Mouse (Mus musculus): ENCODE measurements around the gene Ccdc155.

Ccdc155 gene

GRCm38 (mm10) chr7:45204380-45205143 is at the start of gene Ccdc155:
Ccdc155 (minus strand) TSS chr7:45204892.
- DNase-seq: peak; percentile 99

- no peak for DNase-seq
Measured at GRCm38 (mm10) chr7:45253806-45254205, 49.1 kb upstream of the Ccdc155 start.

- DNase-seq: no peak
Measured at GRCm38 (mm10) chr7:45247666-45248065, 43.0 kb upstream of the Ccdc155 start.

DNA sequence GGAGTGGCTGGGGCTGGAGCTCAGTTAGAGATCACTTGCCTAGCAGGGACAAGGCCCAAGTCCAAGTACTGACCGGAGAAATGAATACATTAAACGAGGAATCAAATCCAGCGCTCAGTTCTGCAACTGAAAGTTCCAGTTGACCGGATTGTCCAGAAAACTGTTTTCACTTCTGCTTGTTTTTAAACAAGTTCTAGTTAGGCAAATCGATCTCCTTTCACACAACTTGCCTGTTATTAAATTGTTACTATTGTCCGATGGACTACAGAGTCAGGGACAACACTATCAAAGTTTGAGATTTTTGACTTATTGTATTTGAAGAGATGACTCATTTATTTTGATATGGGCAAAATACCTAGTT is 36.7 kb upstream of the Ccdc155 start:
- DNase-seq: no peak

DNA sequence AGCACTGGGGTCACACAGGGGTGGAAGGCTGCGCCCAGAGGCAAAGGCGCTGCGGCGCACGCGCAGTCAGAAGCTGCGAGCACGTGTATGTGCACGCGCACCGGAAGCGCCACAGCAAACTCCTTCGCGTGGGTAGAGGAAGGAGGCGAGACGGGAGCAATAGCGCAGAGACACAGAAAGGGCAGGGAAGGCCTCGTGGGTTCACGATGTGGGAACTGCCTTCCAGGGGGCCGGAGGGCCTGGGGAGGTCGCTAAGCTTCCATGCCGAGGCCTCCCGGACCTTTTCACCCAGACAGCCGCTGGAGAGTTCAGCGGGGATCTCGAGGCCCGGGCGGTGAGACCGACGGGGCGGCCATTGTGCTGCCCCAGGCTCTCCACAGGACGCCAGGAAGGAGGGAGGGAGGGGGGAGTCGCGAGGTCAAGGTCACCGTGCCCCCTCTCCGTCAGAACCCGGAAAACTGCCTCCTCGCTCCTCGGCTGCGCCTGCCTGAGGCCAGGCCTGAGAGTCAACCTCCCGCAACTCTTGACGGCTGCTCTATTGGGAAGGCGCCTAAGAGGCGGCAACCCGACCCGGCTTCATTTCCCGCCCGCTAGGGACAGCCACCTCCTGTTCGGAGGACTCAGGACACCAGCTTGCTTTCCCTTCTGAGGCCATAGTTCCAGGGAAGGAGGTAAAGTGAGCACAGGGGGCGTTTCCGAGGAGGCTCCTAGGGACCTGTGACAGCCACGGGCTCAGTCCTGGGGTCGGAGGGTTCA is 36.1 kb upstream of the Ccdc155 start, which contains the start of gene Slc6a16:
Gene Slc6a16, plus strand, starts transcription at position 453 of the 756 bp plus-strand sequence.
- peak; percentile 80 for DNase-seq

DNA sequence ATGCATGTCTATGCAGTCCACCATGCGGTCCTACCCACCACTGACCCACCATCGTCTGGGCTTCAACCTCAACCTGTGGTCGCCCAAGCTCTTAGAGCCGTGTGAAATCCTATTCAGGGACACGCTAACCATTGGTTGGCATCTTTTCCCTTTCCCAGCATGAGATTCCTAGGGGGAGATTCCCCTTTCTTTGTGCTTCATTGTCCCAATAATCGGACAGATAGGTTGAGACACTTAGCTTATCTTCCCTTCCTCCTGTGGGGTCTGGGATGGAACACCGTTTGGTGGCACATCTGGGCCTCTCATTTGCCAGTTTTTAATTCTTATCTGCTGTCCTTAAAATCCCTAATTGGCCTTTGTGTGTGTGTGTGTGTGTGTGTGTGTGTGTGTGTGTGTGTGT is 35.4 kb upstream of the Ccdc155 start:
- DNase-seq: no peak

- DNase-seq: no peak
Measured at GRCm38 (mm10) chr7:45238723-45239496, 34.2 kb upstream of the Ccdc155 start, which contains the start of gene Cd37. Cd37 (minus strand) TSS chr7:45239115.

GRCm38 (mm10) chr7:45237747-45238699 is 33.3 kb upstream of the Ccdc155 start:
- no peak for DNase-seq

GRCm38 (mm10) chr7:45235656-45236180 is 31.0 kb upstream of the Ccdc155 start:
- DNase-seq: no peak

- peak; percentile 87 for DNase-seq
Measured at GRCm38 (mm10) chr7:45234922-45235571, 30.4 kb upstream of the Ccdc155 start.

GRCm38 (mm10) chr7:45234333-45234841 is 29.7 kb upstream of the Ccdc155 start:
- no peak for DNase-seq

- no peak for DNase-seq
Measured at GRCm38 (mm10) chr7:45233580-45234332, 29.1 kb upstream of the Ccdc155 start.

DNA sequence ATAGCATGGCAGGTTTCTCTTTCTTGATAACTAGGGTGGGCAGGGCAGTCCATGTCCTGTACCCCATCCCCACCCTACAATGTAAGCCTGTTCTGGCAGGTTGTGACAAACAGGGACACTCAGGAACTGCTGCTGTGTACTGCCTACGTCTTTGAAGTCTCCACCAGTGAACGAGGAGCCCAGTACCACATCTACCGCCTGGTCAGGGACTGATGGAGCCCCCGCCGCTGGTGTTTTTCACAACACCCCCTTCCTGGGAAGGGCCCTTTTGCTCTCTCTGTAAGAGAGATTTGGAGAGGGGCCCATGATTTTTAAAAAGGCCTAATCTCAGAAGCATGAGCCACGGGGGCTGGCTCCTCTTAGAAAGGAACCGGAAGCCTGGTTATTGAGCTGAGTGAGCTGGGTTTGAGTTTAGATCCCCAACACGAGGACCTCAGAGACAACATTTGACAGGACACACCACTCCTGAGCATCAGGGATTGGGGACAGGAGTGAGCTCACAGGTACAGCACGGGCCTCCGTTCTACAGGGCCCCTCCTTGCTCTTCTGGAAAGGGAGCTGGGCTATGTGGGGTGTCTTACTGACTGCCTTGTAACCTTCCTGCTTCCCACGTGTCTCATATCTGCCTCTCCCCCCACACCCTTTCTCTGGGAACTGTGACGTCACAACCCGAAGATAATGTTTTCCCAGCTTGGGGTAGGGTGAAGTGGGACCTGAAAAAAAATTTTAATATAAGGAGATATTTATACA is 28.2 kb upstream of the Ccdc155 start:
- DNase-seq: no peak

DNA sequence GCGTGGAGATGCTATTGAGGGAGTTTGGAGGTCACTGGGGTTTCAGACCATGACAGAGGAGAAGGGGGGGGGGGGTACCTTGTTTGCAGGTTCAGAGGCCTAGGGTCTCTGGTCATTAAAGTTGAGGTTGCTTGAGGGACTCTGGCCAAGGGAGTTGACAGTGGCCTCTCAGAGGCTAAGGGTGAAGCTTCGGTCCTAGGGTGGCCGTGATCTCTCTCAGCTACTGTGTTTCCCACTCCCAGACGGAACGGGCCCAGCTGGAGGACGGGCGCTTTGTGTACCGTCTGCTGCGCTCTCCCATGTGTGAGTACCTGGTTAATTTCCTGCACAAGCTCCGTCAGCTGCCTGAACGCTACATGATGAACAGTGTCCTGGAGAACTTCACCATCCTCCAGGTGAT is 27.2 kb upstream of the Ccdc155 start:
- no peak for DNase-seq

DNA sequence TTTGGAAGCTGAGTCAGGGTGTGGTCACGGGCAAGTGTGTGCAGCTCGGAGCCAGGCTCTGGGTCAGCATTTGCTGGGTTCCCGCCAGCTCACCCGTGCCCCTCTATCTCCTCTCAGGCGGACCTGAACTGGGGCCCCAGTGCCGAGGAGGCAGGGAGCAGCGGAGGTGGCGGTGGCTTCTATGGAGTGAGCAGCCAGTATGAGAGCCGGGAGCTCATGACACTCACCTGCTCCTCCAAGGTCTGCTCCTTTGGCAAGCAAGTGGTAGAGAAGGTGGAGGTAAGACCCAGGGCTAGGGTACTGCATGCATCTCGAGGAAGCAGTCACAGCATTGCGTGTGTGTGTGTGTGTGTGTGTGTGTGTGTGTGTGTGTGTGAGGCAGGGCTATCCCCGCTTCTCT is 26.5 kb upstream of the Ccdc155 start:
- DNase-seq: no peak

GRCm38 (mm10) chr7:45229459-45230203 is 24.9 kb upstream of the Ccdc155 start:
- DNase-seq: no peak

GRCm38 (mm10) chr7:45229046-45229445 is 24.4 kb upstream of the Ccdc155 start:
- no peak for DNase-seq

DNA sequence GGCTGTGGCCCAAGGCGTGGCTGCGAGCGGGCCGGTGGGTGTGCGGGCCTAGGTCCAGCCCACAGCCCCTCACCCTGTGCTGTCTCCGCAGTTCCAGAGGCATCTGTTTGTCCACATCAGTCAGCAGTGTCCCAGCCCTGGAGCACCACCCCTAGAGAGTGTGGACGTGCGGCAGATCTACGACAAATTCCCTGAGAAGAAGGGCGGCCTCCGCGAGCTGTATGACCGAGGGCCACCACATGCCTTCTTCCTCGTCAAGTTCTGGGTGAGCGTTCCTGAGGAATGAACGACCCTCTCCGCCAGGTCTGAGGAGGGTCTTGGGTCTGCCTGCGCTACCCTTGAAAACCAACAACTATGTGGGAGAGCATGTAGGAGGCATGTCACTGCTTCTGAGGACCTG is 23.9 kb upstream of the Ccdc155 start:
- DNase-seq: no peak

DNA sequence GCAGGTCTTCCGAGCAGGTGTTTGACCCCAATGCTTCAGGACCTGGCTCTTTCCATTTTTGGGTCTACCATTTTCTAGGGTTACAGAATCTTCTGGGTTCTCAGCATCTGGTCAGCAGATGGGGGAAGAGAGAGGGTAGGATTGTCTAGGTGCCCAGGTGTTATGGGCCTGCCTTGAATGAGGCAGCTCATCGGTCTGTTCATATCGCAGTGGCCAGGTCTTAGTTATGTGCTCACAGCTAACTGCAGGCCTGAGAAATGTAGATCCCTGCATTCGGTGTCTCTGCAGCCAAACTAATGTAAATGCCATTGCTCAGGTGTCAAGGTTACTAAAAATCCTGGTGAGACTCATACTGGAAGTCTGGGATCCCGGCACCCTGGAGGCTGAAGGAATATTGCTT is 21.7 kb upstream of the Ccdc155 start:
- DNase-seq: no peak
